Mouse (Mus musculus): ENCODE measurements around the gene Rel. TPM values are rescaled to one million over a fixed set of nuclear protein-coding genes. Genes with fewer than 3 reads are reported as not detected.

Gene Rel
- polyA plus RNA-seq, 1 experiment from 2014 or later: 1.9 TPM

DNA sequence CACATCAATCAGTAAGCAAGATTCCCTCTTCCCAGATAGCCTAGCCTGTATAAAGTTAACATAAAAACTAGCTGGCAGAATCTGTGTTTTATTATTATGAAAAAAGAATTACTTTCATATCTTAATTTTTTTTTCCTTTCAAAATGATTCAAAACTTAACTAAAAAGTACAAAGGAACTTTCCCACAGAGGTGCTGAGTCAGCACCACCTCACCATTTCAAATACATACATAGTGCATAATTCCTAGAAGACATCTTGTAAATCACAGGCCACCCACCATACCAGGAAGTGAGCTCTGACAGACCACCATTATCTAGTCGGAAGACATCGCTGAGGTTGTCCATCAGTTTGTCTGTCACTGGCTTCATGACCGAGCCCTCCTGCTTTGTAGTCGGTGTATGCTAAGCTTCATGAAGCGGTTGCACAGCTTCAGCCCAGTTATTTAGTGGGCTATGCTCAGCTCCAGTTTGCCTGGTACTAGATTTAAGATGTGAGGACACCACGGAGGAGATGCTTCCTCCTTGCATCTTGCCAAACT lies 36.0 kb downstream of the Rel start:
- Histone ChIP-seq H3K4me3 (ENCODE audit: low read depth, low read length) (no peak overlapping the region), H3K27me3 (ENCODE audit: control insufficient read depth, insufficient read depth, low read length) (no peaks in the 10 kb centered on the region), H3K36me3 (ENCODE audit: control insufficient read depth, insufficient read depth, low read length) (peaks cover 3% of the 10 kb centered on the region; the same call in 1 of the 2 replicates), H3K9ac (ENCODE audit: low read depth, low read length) (no peak overlapping the region), H3K9me3 (replicated peaks; ENCODE audit: control insufficient read depth, low read length) (no peaks in the 10 kb centered on the region), H3K4me1 (ENCODE audit: control insufficient read depth, insufficient read depth, low read length) (no peaks in the 10 kb centered on the region), H3K27ac (ENCODE audit: low read depth, low read length) (no peak overlapping the region), H3K4me2 (no peak overlapping the region)
- WGBS (ENCODE audit: insufficient replicate concordance): 88% methylated on average over 6 of the region's 6 CpGs
- no peak for ATAC-seq (replicated peaks; ENCODE audit: insufficient number of reproducible peaks, low FRiP score, low TSS enrichment)

DNA sequence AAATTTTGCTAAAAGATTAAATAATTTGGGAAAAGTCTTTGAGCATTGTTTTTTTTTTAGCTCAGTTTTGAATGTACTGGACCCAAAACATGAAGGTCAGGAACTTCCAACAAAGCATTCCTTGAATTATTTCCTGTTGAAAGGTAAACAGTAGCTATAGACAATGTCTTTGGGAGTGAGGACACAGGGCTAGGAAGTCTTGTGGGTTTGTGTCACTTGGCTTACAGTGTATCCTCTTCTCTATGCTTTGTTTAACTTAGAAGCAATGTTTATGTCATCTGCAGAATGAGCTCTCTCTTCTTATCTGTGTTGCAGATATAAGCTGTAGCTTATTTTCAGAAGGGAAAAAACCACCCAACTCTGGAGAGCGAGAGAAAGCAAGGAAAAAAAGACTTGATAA lies 37.9 kb downstream of the Rel start:
- H3K36me3 ChIP-seq (ENCODE audit: control insufficient read depth, insufficient read depth, low read length): peaks cover 4% of the 10 kb centered on the region; the same call in 1 of the 2 replicates
- no peak overlapping the region for H3K4me3 ChIP-seq (ENCODE audit: low read depth, low read length)
- no peak overlapping the region for H3K4me2 ChIP-seq
- no peaks in the 10 kb centered on the region for H3K4me1 ChIP-seq (ENCODE audit: control insufficient read depth, insufficient read depth, low read length)
- ATAC-seq (replicated peaks; ENCODE audit: insufficient number of reproducible peaks, low FRiP score, low TSS enrichment): no peak
- no peak overlapping the region for H3K27ac ChIP-seq (ENCODE audit: low read depth, low read length)
- 39% methylated on average over 1 of the region's 1 CpGs for WGBS (ENCODE audit: insufficient replicate concordance)
- H3K9ac ChIP-seq (ENCODE audit: low read depth, low read length): no peak overlapping the region
- no peaks in the 10 kb centered on the region for H3K27me3 ChIP-seq (ENCODE audit: control insufficient read depth, insufficient read depth, low read length)
- H3K9me3 ChIP-seq (replicated peaks; ENCODE audit: control insufficient read depth, low read length): no peaks in the 10 kb centered on the region

DNA sequence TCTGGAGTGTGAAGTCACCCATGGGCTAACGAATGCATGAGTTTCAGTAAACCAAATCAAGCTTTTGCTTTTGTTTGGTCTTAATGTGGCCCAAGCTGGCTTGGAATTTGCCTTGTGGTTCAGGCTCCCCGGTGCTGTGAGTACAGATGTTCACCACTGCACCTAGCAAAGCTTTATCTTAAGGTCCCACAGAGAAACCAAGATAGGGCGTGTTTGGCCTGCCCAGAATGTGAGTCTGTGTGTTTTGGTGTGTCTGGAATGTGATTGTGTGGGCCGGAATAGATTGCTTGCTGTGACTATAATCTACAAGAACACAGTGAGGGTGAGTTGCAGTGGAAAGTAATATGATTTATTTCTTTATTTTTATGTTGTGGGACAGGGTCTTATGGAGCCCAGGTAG lies 40.6 kb downstream of the Rel start:
- peaks cover 7% of the 10 kb centered on the region; the same call in 1 of the 2 replicates for H3K36me3 ChIP-seq (ENCODE audit: control insufficient read depth, insufficient read depth, low read length)
- H3K4me3 ChIP-seq (ENCODE audit: low read depth, low read length): no peak overlapping the region
- H3K4me2 ChIP-seq: no peak overlapping the region
- no peaks in the 10 kb centered on the region for H3K27me3 ChIP-seq (ENCODE audit: control insufficient read depth, insufficient read depth, low read length)
- no peaks in the 10 kb centered on the region for H3K4me1 ChIP-seq (ENCODE audit: control insufficient read depth, insufficient read depth, low read length)
- no peaks in the 10 kb centered on the region for H3K9me3 ChIP-seq (replicated peaks; ENCODE audit: control insufficient read depth, low read length)
- no peak overlapping the region for H3K27ac ChIP-seq (ENCODE audit: low read depth, low read length)
- no peak for ATAC-seq (replicated peaks; ENCODE audit: insufficient number of reproducible peaks, low FRiP score, low TSS enrichment)
- H3K9ac ChIP-seq (ENCODE audit: low read depth, low read length): no peak overlapping the region
- WGBS (ENCODE audit: insufficient replicate concordance): 74% methylated on average over 4 of the region's 4 CpGs

DNA sequence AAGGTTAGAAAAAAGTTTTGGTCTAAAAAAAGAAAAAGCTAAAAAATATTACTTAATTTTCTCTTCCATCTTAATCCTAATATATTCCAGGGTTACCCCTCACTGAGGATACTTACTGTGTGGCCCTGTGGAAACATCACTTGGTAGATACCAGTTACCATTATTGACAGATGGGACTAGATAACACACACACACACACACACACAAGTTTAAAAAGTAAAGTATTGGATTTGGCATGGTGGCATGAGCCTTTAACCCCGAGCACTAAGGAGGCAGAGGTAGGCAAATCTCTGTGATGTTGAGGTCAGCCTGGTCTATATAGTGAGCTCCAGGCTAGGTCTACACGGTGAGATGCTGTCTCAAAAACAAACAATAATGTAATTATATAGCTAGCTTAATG lies 42.6 kb downstream of the Rel start:
- H3K9ac ChIP-seq (ENCODE audit: low read depth, low read length): no peak overlapping the region
- no peaks in the 10 kb centered on the region for H3K27me3 ChIP-seq (ENCODE audit: control insufficient read depth, insufficient read depth, low read length)
- H3K4me3 ChIP-seq (ENCODE audit: low read depth, low read length): no peak overlapping the region
- peaks cover 7% of the 10 kb centered on the region; the same call in 1 of the 2 replicates for H3K36me3 ChIP-seq (ENCODE audit: control insufficient read depth, insufficient read depth, low read length)
- no peak for ATAC-seq (replicated peaks; ENCODE audit: insufficient number of reproducible peaks, low FRiP score, low TSS enrichment)
- no peaks in the 10 kb centered on the region for H3K9me3 ChIP-seq (replicated peaks; ENCODE audit: control insufficient read depth, low read length)
- no peaks in the 10 kb centered on the region for H3K4me1 ChIP-seq (ENCODE audit: control insufficient read depth, insufficient read depth, low read length)
- 86% methylated on average over 2 of the region's 2 CpGs for WGBS (ENCODE audit: insufficient replicate concordance)
- H3K4me2 ChIP-seq: no peak overlapping the region
- no peak overlapping the region for H3K27ac ChIP-seq (ENCODE audit: low read depth, low read length)

DNA sequence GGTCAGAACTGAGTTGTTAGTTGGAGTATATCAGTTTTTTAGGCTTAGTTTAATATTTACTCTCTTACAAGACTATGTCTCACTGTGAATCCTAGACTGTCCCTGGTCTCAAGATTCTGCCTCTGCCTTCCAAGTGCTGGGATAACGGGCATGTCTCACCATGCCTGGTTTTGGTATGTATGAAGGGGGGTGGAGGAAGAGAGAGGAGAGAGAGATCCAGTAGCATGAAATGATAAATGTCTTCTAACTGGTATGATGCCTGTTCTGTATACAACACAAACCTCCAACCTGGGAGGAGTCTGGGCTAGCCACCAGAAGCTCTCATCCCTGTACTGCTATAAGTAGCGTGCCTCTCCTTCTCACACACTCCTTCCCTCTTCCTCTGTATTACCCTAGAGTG lies 44.3 kb downstream of the Rel start:
- WGBS (ENCODE audit: insufficient replicate concordance): 93% methylated on average over 2 of the region's 2 CpGs
- Histone ChIP-seq H3K9ac (ENCODE audit: low read depth, low read length) (no peak overlapping the region), H3K4me2 (no peak overlapping the region), H3K36me3 (ENCODE audit: control insufficient read depth, insufficient read depth, low read length) (peaks cover 9% of the 10 kb centered on the region; the same call in 1 of the 2 replicates), H3K4me1 (ENCODE audit: control insufficient read depth, insufficient read depth, low read length) (no peaks in the 10 kb centered on the region), H3K27me3 (ENCODE audit: control insufficient read depth, insufficient read depth, low read length) (no peaks in the 10 kb centered on the region), H3K4me3 (ENCODE audit: low read depth, low read length) (no peak overlapping the region), H3K9me3 (replicated peaks; ENCODE audit: control insufficient read depth, low read length) (no peaks in the 10 kb centered on the region), H3K27ac (ENCODE audit: low read depth, low read length) (no peak overlapping the region)
- ATAC-seq (replicated peaks; ENCODE audit: insufficient number of reproducible peaks, low FRiP score, low TSS enrichment): no peak

DNA sequence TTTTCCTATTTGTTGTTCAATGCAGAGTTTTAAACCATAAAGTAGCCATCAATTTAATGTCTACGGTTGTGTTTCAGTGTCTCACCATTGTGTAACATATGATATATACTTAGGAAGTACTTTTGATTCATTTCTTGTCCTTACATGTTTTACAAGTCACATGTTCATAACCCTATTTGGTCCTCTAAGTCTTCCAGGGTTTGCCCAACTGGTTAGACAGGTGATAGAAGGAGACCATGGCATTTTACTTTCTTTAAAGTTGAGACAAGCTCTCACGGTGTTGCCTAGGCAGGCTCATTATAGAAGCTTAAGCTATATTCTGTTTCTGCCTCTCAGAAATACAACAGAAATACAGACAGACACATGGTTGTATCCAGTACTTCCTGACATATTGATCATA lies 44.9 kb downstream of the Rel start:
- H3K4me3 ChIP-seq (ENCODE audit: low read depth, low read length): no peak overlapping the region
- ATAC-seq (replicated peaks; ENCODE audit: insufficient number of reproducible peaks, low FRiP score, low TSS enrichment): no peak
- H3K4me1 ChIP-seq (ENCODE audit: control insufficient read depth, insufficient read depth, low read length): no peaks in the 10 kb centered on the region
- H3K4me2 ChIP-seq: no peak overlapping the region
- no peaks in the 10 kb centered on the region for H3K27me3 ChIP-seq (ENCODE audit: control insufficient read depth, insufficient read depth, low read length)
- H3K9ac ChIP-seq (ENCODE audit: low read depth, low read length): no peak overlapping the region
- H3K27ac ChIP-seq (ENCODE audit: low read depth, low read length): no peak overlapping the region
- WGBS (ENCODE audit: insufficient replicate concordance): 89% methylated on average over 2 of the region's 2 CpGs
- H3K9me3 ChIP-seq (replicated peaks; ENCODE audit: control insufficient read depth, low read length): no peaks in the 10 kb centered on the region
- peaks cover 7% of the 10 kb centered on the region; the same call in 1 of the 2 replicates for H3K36me3 ChIP-seq (ENCODE audit: control insufficient read depth, insufficient read depth, low read length)

DNA sequence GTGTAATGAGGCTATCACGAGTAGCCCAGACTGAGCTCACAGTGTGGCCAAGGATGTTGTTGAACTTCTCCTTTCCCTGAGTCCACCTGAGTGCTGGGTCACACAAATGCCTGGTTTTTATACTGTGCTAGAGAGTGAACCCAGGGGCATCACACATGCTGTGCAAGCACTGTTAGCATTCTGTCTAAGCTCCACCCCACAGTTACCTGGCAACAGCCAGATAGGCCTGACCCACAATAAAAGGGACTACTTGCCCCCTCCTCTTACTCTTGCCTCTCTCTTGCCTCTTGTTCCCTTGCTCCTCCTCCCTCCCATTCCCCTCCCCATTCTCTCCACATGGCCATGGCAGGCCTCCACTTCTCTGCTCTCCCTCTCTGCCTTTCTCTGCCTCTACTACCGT lies 48.4 kb downstream of the Rel start:
- peaks cover 16% of the 10 kb centered on the region; the same call in 1 of the 2 replicates for H3K36me3 ChIP-seq (ENCODE audit: control insufficient read depth, insufficient read depth, low read length)
- no peak overlapping the region for H3K27ac ChIP-seq (ENCODE audit: low read depth, low read length)
- H3K9ac ChIP-seq (ENCODE audit: low read depth, low read length): no peak overlapping the region
- H3K4me1 ChIP-seq (ENCODE audit: control insufficient read depth, insufficient read depth, low read length): no peaks in the 10 kb centered on the region
- no peaks in the 10 kb centered on the region for H3K9me3 ChIP-seq (replicated peaks; ENCODE audit: control insufficient read depth, low read length)
- WGBS (ENCODE audit: insufficient replicate concordance): 50% methylated on average over 2 of the region's 2 CpGs
- H3K4me2 ChIP-seq: peak overlapping the region; percentile 14; the same call in 1 of the 2 replicates
- ATAC-seq (replicated peaks; ENCODE audit: insufficient number of reproducible peaks, low FRiP score, low TSS enrichment): no peak
- no peak overlapping the region for H3K4me3 ChIP-seq (ENCODE audit: low read depth, low read length)
- no peaks in the 10 kb centered on the region for H3K27me3 ChIP-seq (ENCODE audit: control insufficient read depth, insufficient read depth, low read length)

DNA sequence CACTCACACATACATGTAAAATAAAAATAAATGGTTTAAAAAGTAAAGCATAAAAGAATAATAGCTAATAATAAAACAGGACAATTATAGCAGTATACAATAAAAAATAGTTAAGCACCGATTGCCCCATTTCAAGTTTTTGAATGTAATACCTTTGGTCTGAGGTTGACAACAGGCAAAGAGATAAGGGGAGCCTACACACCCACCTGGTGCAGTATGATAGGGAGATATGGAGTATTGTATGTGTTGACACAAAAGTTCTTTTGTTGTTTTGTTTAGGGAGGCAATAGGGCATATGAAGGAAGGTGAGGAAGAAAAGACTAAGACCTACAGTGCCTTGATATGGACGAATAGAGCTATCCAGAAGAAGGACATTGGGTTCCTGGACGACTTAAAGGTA lies 50.9 kb downstream of the Rel start:
- H3K4me3 ChIP-seq (ENCODE audit: low read depth, low read length): no peak overlapping the region
- no peak overlapping the region for H3K9ac ChIP-seq (ENCODE audit: low read depth, low read length)
- no peaks in the 10 kb centered on the region for H3K4me1 ChIP-seq (ENCODE audit: control insufficient read depth, insufficient read depth, low read length)
- peaks cover 15% of the 10 kb centered on the region; the same call in 1 of the 2 replicates for H3K36me3 ChIP-seq (ENCODE audit: control insufficient read depth, insufficient read depth, low read length)
- H3K9me3 ChIP-seq (replicated peaks; ENCODE audit: control insufficient read depth, low read length): no peaks in the 10 kb centered on the region
- 79% methylated on average over 3 of the region's 3 CpGs for WGBS (ENCODE audit: insufficient replicate concordance)
- no peak overlapping the region for H3K27ac ChIP-seq (ENCODE audit: low read depth, low read length)
- no peak overlapping the region for H3K4me2 ChIP-seq
- peak; percentile 70; the same call in 1 of the 2 replicates for ATAC-seq (replicated peaks; ENCODE audit: insufficient number of reproducible peaks, low FRiP score, low TSS enrichment)
- H3K27me3 ChIP-seq (ENCODE audit: control insufficient read depth, insufficient read depth, low read length): no peaks in the 10 kb centered on the region

DNA sequence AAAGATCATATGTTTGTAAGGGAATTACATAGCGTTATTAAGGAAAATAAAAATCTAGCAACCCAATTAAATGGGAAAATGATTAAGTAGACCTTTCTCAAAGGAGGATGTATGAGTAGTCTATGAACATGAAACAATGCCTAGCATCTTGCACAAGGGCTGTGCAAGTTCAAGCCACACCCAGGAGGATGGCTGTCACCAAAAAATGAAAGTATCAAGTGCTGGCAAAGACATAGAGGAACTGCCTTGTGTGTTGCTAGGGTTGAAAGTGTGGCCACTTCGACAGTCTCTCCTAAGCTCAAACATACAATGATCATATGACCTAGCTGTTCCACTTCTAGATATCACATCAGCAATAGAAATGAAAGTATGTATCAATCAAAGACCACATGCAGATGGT lies 51.9 kb downstream of the Rel start:
- no peaks in the 10 kb centered on the region for H3K4me1 ChIP-seq (ENCODE audit: control insufficient read depth, insufficient read depth, low read length)
- H3K36me3 ChIP-seq (ENCODE audit: control insufficient read depth, insufficient read depth, low read length): peaks cover 15% of the 10 kb centered on the region; the same call in 1 of the 2 replicates
- no peak overlapping the region for H3K4me2 ChIP-seq
- no peaks in the 10 kb centered on the region for H3K9me3 ChIP-seq (replicated peaks; ENCODE audit: control insufficient read depth, low read length)
- H3K27ac ChIP-seq (ENCODE audit: low read depth, low read length): no peak overlapping the region
- no peak for ATAC-seq (replicated peaks; ENCODE audit: insufficient number of reproducible peaks, low FRiP score, low TSS enrichment)
- 86% methylated on average over 2 of the region's 2 CpGs for whole genome bisulfite sequencing (ENCODE audit: insufficient replicate concordance)
- no peaks in the 10 kb centered on the region for H3K27me3 ChIP-seq (ENCODE audit: control insufficient read depth, insufficient read depth, low read length)
- H3K9ac ChIP-seq (ENCODE audit: low read depth, low read length): no peak overlapping the region
- no peak overlapping the region for H3K4me3 ChIP-seq (ENCODE audit: low read depth, low read length)

Data from heart, embryonic 11.5 days (tissue).